Mouse (Mus musculus) ES-Bruce4 (cell line): ENCODE measurements around the gene Spata17. TPM values are rescaled to one million over a fixed set of nuclear protein-coding genes. Genes with fewer than 3 reads are reported as not detected.

Experiments used
- H3K27ac ChIP-seq: 2 replicates; pipeline ENCODE4 v1.5.1; 2012; ENCODE audit warnings: low read length, inconsistent platforms; ENCODE audit not compliant: insufficient read depth
- H3K27me3 ChIP-seq: 2 replicates; pipeline ENCODE4 v1.6.1; 2012; ENCODE audit warnings: mild to moderate bottlenecking, low read length, inconsistent platforms; ENCODE audit not compliant: control insufficient read depth, poor library complexity, insufficient read depth, severe bottlenecking
- H3K36me3 ChIP-seq: 2 replicates; pipeline ENCODE4 v1.6.1; 2012; ENCODE audit warnings: inconsistent platforms, mild to moderate bottlenecking, low read length, moderate library complexity; ENCODE audit not compliant: control insufficient read depth, poor library complexity, insufficient read depth, severe bottlenecking
- H3K4me1 ChIP-seq: one replicate; pipeline ENCODE4 v1.8.1; 2011; ENCODE audit warnings: low read length; ENCODE audit not compliant: control insufficient read depth, insufficient read depth
- H3K4me3 ChIP-seq: 2 replicates; pipeline ENCODE4 v1.5.1; 2011; ENCODE audit warnings: low read depth, mild to moderate bottlenecking, low read length
- H3K9ac ChIP-seq: 2 replicates; pipeline ENCODE4 v1.6.1; 2012; ENCODE audit warnings: low read depth, mild to moderate bottlenecking, inconsistent platforms; ENCODE audit not compliant: poor library complexity, severe bottlenecking
- H3K9me3 ChIP-seq: replicated peaks from 2 replicates; pipeline ENCODE4 v1.6.1; 2012; ENCODE audit warnings: mild to moderate bottlenecking, low read length, inconsistent platforms; ENCODE audit not compliant: control insufficient read depth, poor library complexity, insufficient read depth, severe bottlenecking
- CTCF ChIP-seq: IDR thresholded peaks from one replicate; pipeline ENCODE4 v1.8.1; 2011; ENCODE audit warnings: low read depth, low read length
- EP300 ChIP-seq: IDR thresholded peaks from 2 replicates; pipeline ENCODE4 v1.6.1; 2011; ENCODE audit warnings: low read depth, low read length; ENCODE audit not compliant: insufficient read depth
- POLR2A ChIP-seq: IDR thresholded peaks from one replicate; pipeline ENCODE4 v1.8.1; 2011; ENCODE audit warnings: low read length; ENCODE audit not compliant: insufficient read depth
- polyA plus RNA-seq: library from polyadenylated mRNA; stranded (reverse); fragments of >200 nt; gene quantifications from 2 replicates; pipeline ENCODE4 v1.2.4, GENCODE M21; 2011; ENCODE audit warnings: low read depth; ENCODE audit not compliant: missing spikeins, insufficient read depth, insufficient read length

Spata17 gene
- polyA plus RNA-seq, 1 experiment, result not detected

GRCm38 (mm10) chr1:187209496-187209895 is 5.8 kb downstream of the Spata17 start:
- no peak overlapping the region for H3K4me3 ChIP-seq
- no peak overlapping the region for H3K9ac ChIP-seq
- no peak overlapping the region for H3K27ac ChIP-seq
- H3K9me3 ChIP-seq, result no peaks in the 10 kb centered on the region
- no peaks in the 10 kb centered on the region for H3K27me3 ChIP-seq
- no peaks in the 10 kb centered on the region for H3K36me3 ChIP-seq
- no peaks in the 10 kb centered on the region for H3K4me1 ChIP-seq
- no peak for TF ChIP-seq EP300
- TF ChIP-seq POLR2A, result no peak
- TF ChIP-seq CTCF, result no peak

GRCm38 (mm10) chr1:187205506-187205905 is 9.8 kb downstream of the Spata17 start:
- H3K36me3 ChIP-seq, result no peaks in the 10 kb centered on the region
- H3K9ac ChIP-seq, result no peak overlapping the region
- no peaks in the 10 kb centered on the region for H3K9me3 ChIP-seq
- H3K4me3 ChIP-seq, result no peak overlapping the region
- no peaks in the 10 kb centered on the region for H3K27me3 ChIP-seq
- TF ChIP-seq POLR2A, result no peak
- no peak for TF ChIP-seq CTCF
- TF ChIP-seq EP300, result no peak
- H3K27ac ChIP-seq, result no peak overlapping the region
- no peaks in the 10 kb centered on the region for H3K4me1 ChIP-seq

GRCm38 (mm10) chr1:187178546-187178945 is 36.7 kb downstream of the Spata17 start:
- Histone ChIP-seq H3K9ac (no peak overlapping the region), H3K4me3 (no peak overlapping the region), H3K27me3 (no peaks in the 10 kb centered on the region), H3K4me1 (peaks cover 4% of the 10 kb centered on the region), H3K27ac (no peak overlapping the region), H3K9me3 (no peaks in the 10 kb centered on the region), H3K36me3 (no peaks in the 10 kb centered on the region)
- TF ChIP-seq POLR2A (no peak), CTCF (no peak), EP300 (no peak)

- Histone ChIP-seq H3K4me3 (no peak overlapping the region), H3K9me3 (no peaks in the 10 kb centered on the region), H3K4me1 (peaks cover 4% of the 10 kb centered on the region), H3K27ac (no peak overlapping the region), H3K36me3 (no peaks in the 10 kb centered on the region), H3K9ac (no peak overlapping the region), H3K27me3 (no peaks in the 10 kb centered on the region)
- TF ChIP-seq POLR2A, result no peak
- TF ChIP-seq CTCF, result no peak
Measured at GRCm38 (mm10) chr1:187175991-187176390, 39.3 kb downstream of the Spata17 start.

GRCm38 (mm10) chr1:187170361-187170760 is 44.9 kb downstream of the Spata17 start:
- no peak for TF ChIP-seq POLR2A
- no peak for TF ChIP-seq CTCF
- TF ChIP-seq EP300, result no peak
- Histone ChIP-seq H3K4me1 (no peaks in the 10 kb centered on the region), H3K36me3 (no peaks in the 10 kb centered on the region), H3K9me3 (0 out of 2 replicates have a peak, but pooled peaks cover 3% of the 10 kb centered on the region), H3K27ac (no peak overlapping the region), H3K9ac (no peak overlapping the region), H3K27me3 (no peaks in the 10 kb centered on the region), H3K4me3 (no peak overlapping the region)

- H3K9ac ChIP-seq, result no peak overlapping the region
- H3K27ac ChIP-seq, result no peak overlapping the region
- H3K4me3 ChIP-seq, result no peak overlapping the region
- H3K27me3 ChIP-seq, result no peaks in the 10 kb centered on the region
- 0 out of 2 replicates have a peak, but pooled peaks cover 3% of the 10 kb centered on the region for H3K9me3 ChIP-seq
- no peak for TF ChIP-seq CTCF
- no peak for TF ChIP-seq POLR2A
- TF ChIP-seq EP300, result no peak
- H3K4me1 ChIP-seq, result no peaks in the 10 kb centered on the region
- H3K36me3 ChIP-seq, result no peaks in the 10 kb centered on the region
Measured at GRCm38 (mm10) chr1:187169646-187170045, 45.6 kb downstream of the Spata17 start.

GRCm38 (mm10) chr1:187163571-187163970 is 51.7 kb downstream of the Spata17 start:
- TF ChIP-seq CTCF (no peak), EP300 (no peak), POLR2A (no peak)
- H3K27me3 ChIP-seq, result no peaks in the 10 kb centered on the region
- no peak overlapping the region for H3K4me3 ChIP-seq
- 0 out of 2 replicates have a peak, but pooled peaks cover 3% of the 10 kb centered on the region for H3K9me3 ChIP-seq
- H3K27ac ChIP-seq, result no peak overlapping the region
- H3K4me1 ChIP-seq, result no peaks in the 10 kb centered on the region
- H3K9ac ChIP-seq, result no peak overlapping the region
- H3K36me3 ChIP-seq, result no peaks in the 10 kb centered on the region
